Mouse (Mus musculus) hematopoietic multipotent progenitor cell, adult 10-12 weeks (in vitro differentiated cells): ENCODE data around the gene Camk2d. TPM values are rescaled to one million over a fixed set of nuclear protein-coding genes. Genes with fewer than 3 reads are reported as not detected.

Experiments used
- polyA plus RNA-seq: library from polyadenylated mRNA; stranded (reverse); fragments of >175 nt; gene quantifications from 2 replicates; pipeline ENCODE4 v1.2.3, GENCODE M21; 2012; ENCODE audit warnings: low replicate concordance

The Camk2d gene
- polyA plus RNA-seq: 36.9 and 87.8 TPM in 2 replicates

GRCm38 (mm10) chr3:126596086-126596485 lies at the start of gene Camk2d:
TSS of gene Camk2d (plus strand) at chr3:126596302.

Other genes with a start within 250 kb of the Camk2d start
- gene Arsj, start 232.6 kb upstream of the Camk2d start, polyA plus RNA-seq: not detected in 2 replicates